Mouse (Mus musculus): ENCODE results near the gene Gm14288. TPM values are rescaled to one million over a fixed set of nuclear protein-coding genes. Genes with fewer than 3 reads are reported as not detected.
"Not testable (repeated sequence)": the region's sequence is repeated elsewhere in the genome, so short reads cannot be mapped to it uniquely, and the experiment has no call there.

Gene Gm14288
- polyA plus RNA-seq (2012; fragmentation: generic; extraction: Trizol) = 2.0 TPM

- H3K27me3 ChIP-seq (ENCODE audit: control insufficient read depth, insufficient read depth, insufficient read length); H3K36me3 ChIP-seq (ENCODE audit: control insufficient read depth, insufficient read depth); H3K4me2 ChIP-seq (ENCODE audit: low read depth); H3K79me2 ChIP-seq (ENCODE audit: control insufficient read depth, insufficient read depth); H3K4me3 ChIP-seq; H3ac ChIP-seq (ENCODE audit: control insufficient read depth, insufficient read length): not testable (repeated sequence)
These were observed at the start of gene Gm14288 for GRCm38 (mm10) chr2:175800993-175801392. Gene Gm14288, minus strand, starts transcription at chr2:175801093.

GRCm38 (mm10) chr2:175741237-175741636 lies 59.7 kb downstream of the Gm14288 start, which contains the start of gene Gm2007:
Gene Gm2007, plus strand, starts transcription at chr2:175741537.
- not testable (repeated sequence) for H3ac ChIP-seq (ENCODE audit: control insufficient read depth, insufficient read length); H3K36me3 ChIP-seq (ENCODE audit: control insufficient read depth, insufficient read depth)

More at GRCm38 (mm10) chr2:175741237-175741636, 59.7 kb downstream of the Gm14288 start, which contains the start of gene Gm2007:
- not testable (repeated sequence) for H3K79me2 ChIP-seq (ENCODE audit: control insufficient read depth, insufficient read depth); H3K4me3 ChIP-seq; H3K4me2 ChIP-seq (ENCODE audit: low read depth); H3K27me3 ChIP-seq (ENCODE audit: control insufficient read depth, insufficient read depth, insufficient read length)

Other genes starting within 250 kb of the Gm14288 start
- gene Gm11007, start 157.1 kb downstream of the Gm14288 start, polyA plus RNA-seq (2012; fragmentation: generic; extraction: Trizol) = not detected
- 7.2 TPM for gene Zfp969, start 97.4 kb downstream of the Gm14288 start, polyA plus RNA-seq (2012; fragmentation: generic; extraction: Trizol)
- not detected for gene Gm2007, start 59.6 kb downstream of the Gm14288 start, polyA plus RNA-seq (2012; fragmentation: generic; extraction: Trizol)
- gene Gm6710, start 68.1 kb upstream of the Gm14288 start, polyA plus RNA-seq (2012; fragmentation: generic; extraction: Trizol) = 2.2 TPM
- 1.4 TPM for gene Zfp966, start 130.0 kb upstream of the Gm14288 start, polyA plus RNA-seq (2012; fragmentation: generic; extraction: Trizol)
- gene Gm2026, start 164.2 kb upstream of the Gm14288 start, polyA plus RNA-seq (2012; fragmentation: generic; extraction: Trizol) = 2.2 TPM